Mouse (Mus musculus): ENCODE data around the gene Cdc42ep5. TPM values are rescaled to one million over a fixed set of nuclear protein-coding genes. Genes with fewer than 3 reads are reported as not detected.

Gene Cdc42ep5
- polyA plus RNA-seq, 2 experiments from 2014 or later, result not detected

- no peak for ATAC-seq
Measured at GRCm38 (mm10) chr7:4145552-4146190, 19.0 kb downstream of the Cdc42ep5 start.

- ATAC-seq, result no peak
Measured at GRCm38 (mm10) chr7:4144766-4145551, 19.7 kb downstream of the Cdc42ep5 start.

GRCm38 (mm10) chr7:4144046-4144445, 20.6 kb downstream of the Cdc42ep5 start:
- ATAC-seq, result no peak

- ATAC-seq, result no peak
Measured at GRCm38 (mm10) chr7:4143506-4143905, 21.2 kb downstream of the Cdc42ep5 start.

GRCm38 (mm10) chr7:4142796-4143445, 21.7 kb downstream of the Cdc42ep5 start:
- ATAC-seq, result no peak

GRCm38 (mm10) chr7:4141648-4142325, 22.9 kb downstream of the Cdc42ep5 start:
- no peak for ATAC-seq

- ATAC-seq, result no peak
Measured at GRCm38 (mm10) chr7:4139391-4139790, 25.3 kb downstream of the Cdc42ep5 start.

- no peak for ATAC-seq
Measured at GRCm38 (mm10) chr7:4138671-4139070, 26.0 kb downstream of the Cdc42ep5 start.

- no peak for ATAC-seq
Measured at GRCm38 (mm10) chr7:4138181-4138580, 26.5 kb downstream of the Cdc42ep5 start.

GRCm38 (mm10) chr7:4137746-4138145, 26.9 kb downstream of the Cdc42ep5 start:
- no peak for ATAC-seq

GRCm38 (mm10) chr7:4136771-4137531, 27.7 kb downstream of the Cdc42ep5 start, which contains the start of gene Leng8:
Gene Leng8 (plus strand): TSS chr7:4137039.
- peak; percentile 92 for ATAC-seq

GRCm38 (mm10) chr7:4136404-4136770, 28.3 kb downstream of the Cdc42ep5 start:
- no peak for ATAC-seq

GRCm38 (mm10) chr7:4134911-4135310, 29.7 kb downstream of the Cdc42ep5 start:
- ATAC-seq, result no peak

- no peak for ATAC-seq
Measured at GRCm38 (mm10) chr7:4132998-4133397, 31.7 kb downstream of the Cdc42ep5 start.

- no peak for ATAC-seq
Measured at GRCm38 (mm10) chr7:4132581-4132980, 32.1 kb downstream of the Cdc42ep5 start.

GRCm38 (mm10) chr7:4131964-4132363, 32.7 kb downstream of the Cdc42ep5 start:
- ATAC-seq, result no peak

- ATAC-seq, result peak; percentile 78
Measured at GRCm38 (mm10) chr7:4130686-4131452, 33.8 kb downstream of the Cdc42ep5 start.

- ATAC-seq, result no peak
Measured at GRCm38 (mm10) chr7:4128860-4129259, 35.8 kb downstream of the Cdc42ep5 start.

GRCm38 (mm10) chr7:4127894-4128293, 36.8 kb downstream of the Cdc42ep5 start:
- no peak for ATAC-seq

- no peak for ATAC-seq
Measured at GRCm38 (mm10) chr7:4126992-4127785, 37.5 kb downstream of the Cdc42ep5 start.

- no peak for ATAC-seq
Measured at GRCm38 (mm10) chr7:4125306-4125705, 39.4 kb downstream of the Cdc42ep5 start.

Data from activated CD4-positive, CD25-positive, alpha-beta regulatory T cell, adult 4 months (primary cell).